Mouse (Mus musculus): ENCODE data around the gene Cmas.

The Cmas gene

DNA sequence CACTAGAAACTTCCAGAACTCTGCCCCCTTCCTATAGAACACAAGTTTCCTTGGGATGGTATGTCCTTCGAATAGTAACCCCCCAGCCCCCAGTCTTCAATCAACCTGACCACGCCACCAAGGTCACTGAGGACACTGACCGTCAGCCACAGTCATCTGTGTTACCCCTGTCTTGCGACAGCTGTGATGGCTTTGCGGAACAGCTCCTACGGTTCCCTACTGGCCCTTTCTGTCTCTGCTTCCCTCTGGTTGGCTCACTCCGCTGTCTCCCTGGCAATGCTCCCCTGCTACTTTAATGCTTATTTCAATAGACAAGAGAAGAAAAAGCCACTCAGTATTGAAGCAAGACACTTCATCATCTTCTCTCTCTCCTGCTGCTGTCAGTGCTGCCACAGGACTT lies 37.0 kb downstream of the Cmas start:
- no peak for DNase-seq (ENCODE audit: low spot score in 2 of 2)

DNA sequence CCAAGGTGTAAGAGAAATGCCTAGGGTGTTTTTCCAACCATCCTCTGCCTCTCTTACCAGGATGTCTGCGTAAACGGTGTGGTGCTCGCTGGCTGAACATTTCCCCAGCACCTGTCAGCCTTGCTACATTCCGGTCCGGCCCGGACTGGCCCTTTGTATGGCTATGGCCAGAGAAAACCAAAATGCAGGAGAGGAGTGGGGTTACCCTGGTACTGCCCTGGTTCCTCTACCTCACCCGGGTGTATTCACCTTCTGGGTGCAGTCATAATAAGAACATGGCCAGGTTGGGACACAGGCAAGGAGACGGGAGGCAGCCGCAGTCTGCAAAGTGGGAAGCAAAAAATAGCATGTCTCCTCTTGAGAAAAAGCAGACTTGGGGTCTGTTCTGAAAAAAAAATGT lies 38.6 kb downstream of the Cmas start:
- DNase-seq (ENCODE audit: low spot score in 2 of 2): no peak

DNA sequence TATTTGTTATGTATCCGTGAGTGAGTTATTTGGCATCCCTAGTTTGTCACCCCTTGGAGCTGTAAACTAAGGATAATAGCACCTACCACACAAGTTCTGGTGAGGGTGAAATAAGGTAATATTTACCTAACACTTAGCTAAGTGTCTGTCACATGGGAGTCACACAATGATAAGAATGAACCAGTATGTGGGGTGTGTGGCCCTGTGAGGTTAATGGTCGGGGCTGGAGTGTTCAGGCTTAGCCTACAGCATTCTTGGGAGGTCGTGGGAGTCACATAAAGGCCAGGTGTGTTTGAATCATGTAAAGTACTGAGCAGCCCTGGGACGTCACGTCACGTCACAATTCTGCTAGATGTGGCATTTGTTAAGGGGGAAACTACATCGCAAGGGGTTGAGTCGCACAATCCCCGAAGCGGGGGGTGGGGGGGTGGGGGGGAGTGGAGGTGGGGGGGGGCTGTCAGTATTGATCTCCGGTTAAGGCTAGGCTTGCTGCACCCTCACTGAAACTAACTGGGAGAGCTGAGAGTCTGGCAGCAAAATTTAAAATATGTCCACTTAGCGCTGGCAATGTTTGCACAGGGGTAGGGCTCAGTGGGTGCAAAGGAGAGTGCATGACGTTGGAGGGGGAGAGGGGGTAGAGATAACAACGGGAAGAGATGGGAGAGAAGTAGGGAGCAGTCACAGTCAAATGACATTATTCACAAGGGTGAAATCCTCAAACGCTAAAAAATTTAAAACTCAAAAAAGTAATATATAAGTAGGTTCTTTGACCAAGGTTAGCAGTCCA lies 39.4 kb downstream of the Cmas start:
- no peak for DNase-seq (ENCODE audit: low spot score in 2 of 2)

- DNase-seq (ENCODE audit: low spot score in 2 of 2): no peak
These were observed 41.5 kb downstream of the Cmas start for GRCm38 (mm10) chr6:142797996-142798395.

DNA sequence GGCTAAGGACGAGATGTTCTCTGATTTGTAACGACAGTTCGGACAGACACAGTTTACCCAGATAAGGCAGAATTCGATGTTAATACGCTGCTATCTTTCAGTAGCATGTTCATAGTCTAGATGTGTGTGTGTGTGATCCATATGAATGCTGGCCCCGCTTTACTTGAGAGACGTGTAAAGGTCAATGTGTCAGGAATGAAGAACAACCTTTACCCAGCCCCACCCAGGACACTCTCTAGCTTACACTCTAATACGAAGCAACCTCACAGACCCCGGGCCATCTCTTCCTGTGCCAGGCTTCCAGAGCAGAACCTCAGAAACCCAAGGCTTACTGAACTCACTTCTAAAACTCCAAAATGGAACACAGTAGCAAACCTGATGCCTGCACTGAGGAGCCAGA lies 42.4 kb downstream of the Cmas start:
- DNase-seq (ENCODE audit: low spot score in 2 of 2): no peak

DNA sequence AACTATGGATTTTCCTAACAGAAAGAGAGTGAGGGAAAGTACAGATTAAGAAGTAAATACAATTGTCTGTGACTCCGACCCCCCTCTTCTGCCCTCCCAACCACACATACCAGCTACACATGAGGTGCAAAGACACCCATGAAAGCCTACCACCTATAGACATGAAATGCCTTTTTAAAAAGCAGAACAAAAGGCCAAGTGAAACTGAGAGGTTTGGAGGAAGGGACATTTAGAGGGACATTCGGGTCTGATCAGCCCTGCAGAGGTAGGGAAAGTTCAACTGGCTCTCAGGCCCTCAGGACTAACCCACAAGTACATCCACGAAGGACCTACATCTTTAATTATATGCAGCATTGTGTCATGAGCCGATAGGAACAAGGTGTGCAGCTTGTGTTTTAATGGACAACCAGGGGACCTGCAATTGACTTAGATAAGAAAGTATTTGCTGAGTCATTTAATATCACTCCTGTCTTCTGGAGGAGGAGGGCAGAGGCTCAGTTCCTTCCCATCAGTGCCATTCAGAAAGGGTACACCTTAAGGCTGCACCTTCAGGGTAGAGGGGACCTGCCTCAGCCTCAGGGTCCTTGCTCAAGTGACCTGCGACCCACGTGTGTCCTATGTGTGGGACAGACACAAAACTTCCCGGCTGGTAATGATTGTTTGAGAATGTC lies 43.4 kb downstream of the Cmas start:
- no peak for DNase-seq (ENCODE audit: low spot score in 2 of 2)

DNA sequence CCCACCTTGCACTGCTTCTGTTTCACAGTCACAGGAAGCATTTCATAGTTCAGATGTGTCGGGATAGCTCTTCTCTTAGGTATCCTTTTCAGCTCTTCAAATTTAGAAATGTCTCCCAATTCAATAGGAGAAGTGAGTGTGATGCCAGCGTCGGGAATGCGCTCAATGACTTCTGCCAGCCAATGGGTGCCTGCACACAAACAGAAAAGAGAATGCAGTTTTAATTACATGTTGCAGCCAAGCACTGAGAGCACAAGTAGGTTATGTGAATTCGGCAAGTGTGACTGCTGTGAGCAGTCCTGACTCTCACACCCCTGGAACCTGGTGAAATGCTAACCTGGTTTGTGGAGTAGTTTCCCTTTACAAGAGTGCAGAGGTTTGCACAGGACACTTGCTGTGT lies 45.2 kb downstream of the Cmas start:
- DNase-seq (ENCODE audit: low spot score in 2 of 2): no peak

- DNase-seq (ENCODE audit: low spot score in 2 of 2): no peak
These were observed 46.4 kb downstream of the Cmas start for GRCm38 (mm10) chr6:142802617-142803525.

- DNase-seq (ENCODE audit: low spot score in 2 of 2): no peak
These were observed 47.9 kb downstream of the Cmas start, which contains the start of gene Sult6b2 for GRCm38 (mm10) chr6:142804402-142804801. Gene Sult6b2 (minus strand): TSS chr6:142804502.

DNA sequence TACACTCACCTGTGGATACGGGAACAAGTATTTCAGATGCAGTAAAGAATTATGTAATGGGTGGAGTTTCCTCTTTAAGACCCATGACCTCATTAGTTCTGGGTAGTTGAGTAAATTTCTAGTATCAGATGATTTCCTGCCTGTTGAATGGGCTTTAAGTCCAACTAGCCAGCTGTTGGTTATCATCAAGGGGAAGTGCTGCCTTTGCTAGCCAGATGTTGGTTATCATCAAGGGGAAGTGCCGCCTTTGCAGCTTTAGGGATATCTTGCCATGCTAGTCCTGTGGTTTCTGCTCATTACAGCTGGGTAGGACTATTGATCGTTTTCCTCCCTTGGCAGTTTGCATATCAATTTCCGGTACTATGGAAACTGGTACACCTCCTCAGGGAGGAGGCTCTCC lies 49.8 kb downstream of the Cmas start:
- DNase-seq (ENCODE audit: low spot score in 2 of 2): no peak

DNA sequence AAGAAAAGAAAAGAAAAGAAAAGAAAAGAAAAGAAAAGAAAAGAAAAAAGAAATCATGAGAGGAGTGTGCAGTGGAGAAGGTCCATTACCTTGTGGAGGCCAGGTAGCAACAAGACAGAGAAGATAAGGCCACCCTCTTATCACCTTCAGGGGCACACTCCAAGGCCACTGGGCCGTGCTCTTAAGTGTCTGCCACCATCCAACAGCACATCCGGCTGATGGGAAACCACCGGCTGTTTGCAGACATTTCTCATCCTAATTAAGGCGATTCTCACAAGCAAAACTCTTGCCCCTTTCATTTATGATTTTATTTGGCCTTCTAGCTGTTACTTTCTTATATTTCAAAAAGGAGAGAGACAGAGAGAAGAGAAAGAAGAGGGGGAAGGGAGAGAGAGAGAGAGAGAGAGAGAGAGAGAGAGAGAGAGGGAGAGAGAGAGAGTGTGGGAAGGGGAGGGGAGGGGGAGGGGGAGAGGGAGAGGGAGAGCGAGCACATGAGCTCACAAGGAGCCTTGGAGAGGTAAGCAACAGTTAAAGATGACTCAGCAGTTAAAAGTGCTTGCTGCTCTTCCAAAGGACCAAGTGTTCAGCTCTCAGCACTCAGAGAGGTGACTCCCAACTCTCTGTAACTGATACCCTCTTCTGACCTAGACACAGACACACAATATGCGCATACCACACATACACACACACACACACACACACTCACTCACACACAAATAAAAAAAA lies 53.0 kb downstream of the Cmas start:
- no peak for DNase-seq (ENCODE audit: low spot score in 2 of 2)

DNA sequence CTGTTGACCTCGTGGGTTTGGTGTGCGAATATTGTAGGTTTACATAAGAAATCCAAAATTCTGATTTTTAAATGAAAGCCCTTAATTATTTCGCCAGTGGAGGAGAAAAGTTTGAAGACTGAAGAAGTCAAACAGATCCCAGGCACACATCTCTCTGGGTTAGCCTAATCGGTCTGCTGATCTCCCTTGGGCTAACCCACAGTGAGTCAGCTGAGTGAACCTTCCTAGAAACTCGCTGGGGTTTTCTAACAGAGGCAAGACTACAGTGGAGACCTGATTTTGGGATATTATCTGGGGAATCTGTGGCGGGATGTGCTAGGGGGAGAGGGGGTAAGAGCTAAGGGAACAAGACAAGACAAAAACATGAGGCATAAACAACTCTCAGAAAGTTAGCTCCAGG lies 53.8 kb downstream of the Cmas start:
- no peak for DNase-seq (ENCODE audit: low spot score in 2 of 2)

GRCm38 (mm10) chr6:142812969-142813368 lies 56.5 kb downstream of the Cmas start:
- no peak for DNase-seq (ENCODE audit: low spot score in 2 of 2)

- no peak for DNase-seq (ENCODE audit: low spot score in 2 of 2)
These were observed 57.5 kb downstream of the Cmas start for GRCm38 (mm10) chr6:142814011-142814410.

GRCm38 (mm10) chr6:142814495-142814921 lies 58.0 kb downstream of the Cmas start:
- peak; percentile 52 to 81 for DNase-seq (ENCODE audit: low spot score in 2 of 2)

GRCm38 (mm10) chr6:142815513-142815912 lies 59.0 kb downstream of the Cmas start:
- DNase-seq (ENCODE audit: low spot score in 2 of 2): no peak

DNA sequence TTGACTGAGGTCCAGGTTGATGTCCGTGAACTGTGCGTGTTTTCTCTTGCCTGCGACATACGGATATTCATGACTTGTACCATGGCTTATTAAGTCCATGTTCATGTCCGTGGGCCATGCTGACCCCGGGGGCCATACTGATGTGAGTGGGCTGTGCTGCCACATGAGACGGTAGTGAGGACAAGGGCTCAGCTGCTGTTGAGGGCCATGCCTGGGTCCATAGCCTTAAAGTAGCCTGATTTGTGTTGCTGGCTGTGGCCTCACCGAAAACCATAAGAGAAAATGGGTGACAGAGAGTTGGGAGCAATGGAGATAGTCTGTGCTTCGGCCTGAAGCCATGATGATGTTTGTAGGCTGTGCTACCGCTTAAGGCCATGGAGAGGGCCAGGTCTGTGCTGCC lies 61.8 kb downstream of the Cmas start:
- no peak for DNase-seq (ENCODE audit: low spot score in 2 of 2)

- no peak for DNase-seq (ENCODE audit: low spot score in 2 of 2)
These were observed 66.7 kb downstream of the Cmas start for GRCm38 (mm10) chr6:142823008-142823787.
